Mouse (Mus musculus) gastrocnemius, postnatal 14 days (tissue): ENCODE results near the gene Ankzf1. TPM values are rescaled to one million over a fixed set of nuclear protein-coding genes. Genes with fewer than 3 reads are reported as not detected.
"Not testable (repeated sequence)": the region's sequence is repeated elsewhere in the genome, so short reads cannot be mapped to it uniquely, and the experiment has no call there.

Experiments
- DNase-seq: peaks from one replicate; pipeline ENCODE4 v3.0.0; 2021; ENCODE audit warnings: mixed read lengths
- intact Hi-C: fragments of 180-260 bp; cut with DNase I; formaldehyde crosslinking; loops from one replicate; pipeline ENCODE4 v1.15.1; 2025; ENCODE audit warnings: low total_unique reads
- total RNA-seq, 2 experiments: library from RNA; stranded (reverse); gene quantifications; 2 replicates each; pipeline ENCODE4 v1.2.3; 2021

Ankzf1 gene
- total RNA-seq, 2 experiments from 2014 or later: 4.0 to 5.7 TPM

- intact Hi-C loops: no loop called here
- DNase-seq: no peak
Observed at GRCm38 (mm10) chr1:75219531-75219930, 27.6 kb downstream of the Ankzf1 start, which contains the start of gene Tuba4a. TSS of gene Tuba4a (minus strand) at chr1:75219865.

GRCm38 (mm10) chr1:75221538-75221937 lies 29.6 kb downstream of the Ankzf1 start:
- DNase-seq: no peak
- intact Hi-C loops: no loop called here

GRCm38 (mm10) chr1:75222926-75223325 lies 31.0 kb downstream of the Ankzf1 start:
- no peak for DNase-seq
- intact Hi-C loops: no loop called here

GRCm38 (mm10) chr1:75223532-75223931 lies 31.6 kb downstream of the Ankzf1 start:
- intact Hi-C loops: no loop called here
- DNase-seq: no peak

GRCm38 (mm10) chr1:75225473-75225872 lies 33.5 kb downstream of the Ankzf1 start:
- intact Hi-C loops: no loop called here

GRCm38 (mm10) chr1:75226138-75226537 lies 34.2 kb downstream of the Ankzf1 start:
- intact Hi-C loops: no loop called here
- no peak for DNase-seq

More at GRCm38 (mm10) chr1:75225473-75225872, 33.5 kb downstream of the Ankzf1 start:
- no peak for DNase-seq

GRCm38 (mm10) chr1:75227653-75228052 lies 35.7 kb downstream of the Ankzf1 start:
- DNase-seq: no peak
- intact Hi-C loops: no loop called here

- intact Hi-C loops: no loop called here
- DNase-seq: no peak
Observed at GRCm38 (mm10) chr1:75229158-75229557, 37.2 kb downstream of the Ankzf1 start.

GRCm38 (mm10) chr1:75230335-75230994 lies 38.5 kb downstream of the Ankzf1 start:
- intact Hi-C loops: no loop called here
- no peak for DNase-seq

- intact Hi-C loops: no loop called here
- no peak for DNase-seq
Observed at GRCm38 (mm10) chr1:75231224-75231623, 39.3 kb downstream of the Ankzf1 start.

- DNase-seq: no peak
- intact Hi-C loops: no loop called here
Observed at GRCm38 (mm10) chr1:75231664-75232152, 39.8 kb downstream of the Ankzf1 start, which contains the start of gene A630095N17Rik. TSS of gene A630095N17Rik (minus strand) at chr1:75232102.

GRCm38 (mm10) chr1:75232489-75232888 lies 40.5 kb downstream of the Ankzf1 start:
- intact Hi-C loops: not testable (repeated sequence)

GRCm38 (mm10) chr1:75234606-75235005 lies 42.7 kb downstream of the Ankzf1 start:
- intact Hi-C loops: no loop called here
- peak; percentile 42 for DNase-seq

More at GRCm38 (mm10) chr1:75232489-75232888, 40.5 kb downstream of the Ankzf1 start:
- not testable (repeated sequence) for DNase-seq

GRCm38 (mm10) chr1:75236117-75237050 lies 44.4 kb downstream of the Ankzf1 start, which contains the start of gene Dnajb2:
TSS of gene Dnajb2 (plus strand) at chr1:75236406.
- DNase-seq: peak; percentile 88
- intact Hi-C loops: no loop called here

GRCm38 (mm10) chr1:75239591-75239990 lies 47.6 kb downstream of the Ankzf1 start:
- intact Hi-C loops: no loop called here
- DNase-seq: no peak

GRCm38 (mm10) chr1:75243411-75243810 lies 51.5 kb downstream of the Ankzf1 start:
- no peak for DNase-seq
- intact Hi-C loops: no loop called here

GRCm38 (mm10) chr1:75244175-75244826 lies 52.4 kb downstream of the Ankzf1 start:
- intact Hi-C loops: no loop called here
- no peak for DNase-seq

- intact Hi-C loops: no loop called here
- DNase-seq: no peak
Observed at GRCm38 (mm10) chr1:75244836-75245235, 52.9 kb downstream of the Ankzf1 start.

GRCm38 (mm10) chr1:75247071-75247930 lies 55.4 kb downstream of the Ankzf1 start:
- intact Hi-C loops: no loop called here
- DNase-seq: no peak
